Mouse (Mus musculus) liver, embryonic 13.5 days (tissue): ENCODE measurements around the gene Mob1a. TPM values are rescaled to one million over a fixed set of nuclear protein-coding genes. Genes with fewer than 3 reads are reported as not detected.
"Not testable (repeated sequence)": the region's sequence is repeated elsewhere in the genome, so short reads cannot be mapped to it uniquely, and the experiment has no call there.

Experiments
- ATAC-seq: fragments of 200-750 bp; cut with Nextera tagmentation; 2 replicates; pipeline ENCODE4 v1.8.0; 2017; ENCODE audit warnings: low read depth, mild to moderate bottlenecking, moderate number of reproducible peaks, moderate library complexity
- DNase-seq: peaks from one replicate; pipeline ENCODE4 v3.0.0; 2022
- H3K27ac ChIP-seq: fragments of 300-500 bp; sonication (generic); 2 replicates; pipeline ENCODE4 v1.5.1; 2015; ENCODE audit warnings: moderate library complexity, mild to moderate bottlenecking, inconsistent platforms
- H3K27me3 ChIP-seq: fragments of 300-500 bp; sonication (generic); 2 replicates; pipeline ENCODE4 v1.6.1; 2015; ENCODE audit warnings: mild to moderate bottlenecking, inconsistent platforms
- H3K36me3 ChIP-seq: fragments of 300-500 bp; sonication (generic); 2 replicates; pipeline ENCODE4 v1.6.1; 2015; ENCODE audit warnings: mild to moderate bottlenecking, inconsistent platforms
- H3K4me1 ChIP-seq: fragments of 300-500 bp; sonication (generic); replicated peaks from 2 replicates; pipeline ENCODE4 v1.6.1; 2015; ENCODE audit warnings: inconsistent platforms
- H3K4me2 ChIP-seq: fragments of 300-500 bp; sonication (generic); 2 replicates; pipeline ENCODE4 v1.6.1; 2015; ENCODE audit warnings: inconsistent platforms, mild to moderate bottlenecking, moderate library complexity
- H3K4me3 ChIP-seq: fragments of 300-500 bp; sonication (generic); replicated peaks from 2 replicates; pipeline ENCODE4 v1.5.1; 2015; ENCODE audit warnings: mild to moderate bottlenecking, inconsistent platforms
- H3K9ac ChIP-seq: fragments of 300-500 bp; sonication (generic); 2 replicates; pipeline ENCODE4 v1.6.1; 2015; ENCODE audit warnings: mild to moderate bottlenecking, inconsistent platforms
- H3K9me3 ChIP-seq: fragments of 300-500 bp; sonication (generic); replicated peaks from 2 replicates; pipeline ENCODE4 v1.6.1; 2016; ENCODE audit warnings: inconsistent platforms
- WGBS: fragments of 180-500 bp; shearing (Covaris S2); methylation state at CpG from one replicate; pipeline ENCODE4 v1.1.7; 2015; ENCODE audit not compliant: insufficient replicate concordance; 5-methylcytosine and 5-hydroxymethylcytosine counted together
- polyA plus RNA-seq: library from polyadenylated mRNA; unstranded; fragments of >200 nt; fragmentation: Nextera tagmentation; extraction: Ambion mirVana; gene quantifications from 2 replicates; pipeline ENCODE4 v1.2.1, GENCODE M21; 2015

Gene Mob1a
- polyA plus RNA-seq, 1 experiment from 2014 or later, result 36.9 TPM

DNA sequence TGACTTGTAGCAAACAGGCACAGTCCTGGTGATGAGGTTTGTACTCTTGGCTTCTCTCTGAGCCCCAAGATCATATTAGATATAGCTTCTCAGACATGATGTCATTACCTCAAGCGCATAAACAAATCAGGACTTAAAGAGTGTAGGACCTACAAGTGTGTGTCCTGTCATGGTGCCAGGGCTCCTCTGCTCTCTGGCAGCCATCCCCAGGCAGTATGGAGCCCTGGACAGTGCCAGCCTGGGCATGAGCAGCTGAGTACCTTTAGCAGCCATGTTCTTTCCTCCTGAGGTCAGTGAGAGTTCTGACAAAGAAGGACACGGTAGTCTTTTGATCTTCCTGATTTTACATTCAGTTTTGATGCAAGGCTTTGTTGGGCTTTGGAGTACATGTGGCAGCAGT is 17.1 kb downstream of the Mob1a start:
- Histone ChIP-seq H3K27ac (no peak overlapping the region), H3K4me1 (peaks cover 8% of the 10 kb centered on the region), H3K9ac (no peak overlapping the region), H3K4me3 (no peak overlapping the region), H3K4me2 (no peak overlapping the region), H3K36me3 (peaks cover 71% of the 10 kb centered on the region), H3K27me3 (no peaks in the 10 kb centered on the region), H3K9me3 (no peaks in the 10 kb centered on the region)
- DNase-seq (no peak), ATAC-seq (no peak)
- WGBS, result 95% methylated on average over 2 of the region's 2 CpGs

DNA sequence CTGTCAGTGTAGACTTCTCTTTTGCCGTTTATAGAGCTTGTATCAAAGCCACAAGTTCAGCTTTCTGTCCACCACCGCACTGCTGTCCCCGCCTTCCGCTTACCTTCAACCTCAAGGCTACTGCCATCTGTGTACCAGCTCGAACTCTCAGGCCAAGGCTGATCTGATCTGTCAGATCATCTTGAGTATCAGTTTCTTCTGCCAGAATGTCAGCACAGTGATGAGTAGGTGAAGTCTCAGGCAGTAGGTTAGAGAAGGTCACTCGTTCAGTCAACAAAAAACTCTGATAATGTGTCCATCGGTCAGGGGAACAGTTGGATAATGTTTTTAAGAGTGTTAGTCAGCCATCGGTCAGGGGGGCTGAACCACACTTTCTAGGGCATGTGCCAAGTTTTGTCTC is 19.5 kb downstream of the Mob1a start:
- not testable (repeated sequence) for H3K4me3 ChIP-seq, H3K27me3 ChIP-seq, H3K4me2 ChIP-seq, DNase-seq, H3K9ac ChIP-seq, H3K9me3 ChIP-seq, H3K27ac ChIP-seq, ATAC-seq
- H3K4me1 ChIP-seq, result peaks cover 22% of the 10 kb centered on the region
- 81% methylated on average over 8 of the region's 8 CpGs for WGBS
- peaks cover 52% of the 10 kb centered on the region for H3K36me3 ChIP-seq

DNA sequence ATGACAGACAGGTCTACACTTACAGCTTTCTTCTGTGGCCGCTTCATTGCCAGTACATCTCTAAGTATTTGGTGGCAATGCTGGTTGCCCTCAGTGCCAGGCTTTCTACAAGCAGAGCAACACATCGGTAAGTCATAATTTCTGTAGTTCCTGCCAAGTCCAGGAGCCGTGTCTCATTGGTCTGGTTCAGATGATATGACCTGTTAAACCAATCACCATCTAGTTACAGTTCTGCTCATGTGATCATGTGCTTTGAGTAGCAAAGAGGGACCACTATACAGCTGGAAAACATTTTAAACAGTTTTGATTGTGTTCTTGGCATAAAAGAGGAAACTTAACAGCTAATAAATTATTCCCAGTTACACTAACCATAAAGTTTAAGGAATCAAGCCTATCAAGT is 22.1 kb downstream of the Mob1a start:
- no peak overlapping the region for H3K9ac ChIP-seq
- 74% methylated on average over 3 of the region's 3 CpGs for WGBS
- no peak for DNase-seq

DNA sequence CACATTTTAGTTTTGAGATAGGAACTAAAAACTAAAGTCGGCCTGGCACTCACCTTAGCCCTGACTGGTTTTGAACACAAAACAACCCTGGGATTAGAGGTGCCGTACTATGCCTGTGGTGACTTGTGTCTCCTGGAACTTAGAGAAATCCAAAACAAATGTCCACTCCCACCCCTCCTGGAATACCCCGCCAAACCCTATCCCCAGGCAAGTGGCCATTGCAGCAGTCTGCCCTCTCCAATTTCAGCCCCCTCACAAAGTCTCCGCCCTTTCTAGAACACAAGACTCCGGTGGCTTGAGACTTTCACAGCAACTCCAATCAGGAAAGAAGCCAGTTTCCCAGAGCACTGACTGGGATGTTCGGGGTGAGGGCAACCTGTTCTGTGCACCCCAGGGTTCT is 23.1 kb downstream of the Mob1a start, which contains the start of gene Bola3:
TSS of gene Bola3 (plus strand) at position 275 of the 400 bp plus-strand sequence.
- no peak for ATAC-seq
- H3K27ac ChIP-seq, result peak within 1 kb of the TSS; percentile 99
- WGBS, result 39% methylated on average over 6 of the region's 6 CpGs

More for the DNA sequence above, 22.1 kb downstream of the Mob1a start:
- Histone ChIP-seq H3K4me1 (peaks cover 46% of the 10 kb centered on the region), H3K27ac (peak overlapping the region; percentile 99), H3K27me3 (no peaks in the 10 kb centered on the region), H3K9me3 (no peaks in the 10 kb centered on the region), H3K4me2 (no peak overlapping the region), H3K36me3 (peaks cover 35% of the 10 kb centered on the region), H3K4me3 (no peak overlapping the region)
- no peak for ATAC-seq

DNA sequence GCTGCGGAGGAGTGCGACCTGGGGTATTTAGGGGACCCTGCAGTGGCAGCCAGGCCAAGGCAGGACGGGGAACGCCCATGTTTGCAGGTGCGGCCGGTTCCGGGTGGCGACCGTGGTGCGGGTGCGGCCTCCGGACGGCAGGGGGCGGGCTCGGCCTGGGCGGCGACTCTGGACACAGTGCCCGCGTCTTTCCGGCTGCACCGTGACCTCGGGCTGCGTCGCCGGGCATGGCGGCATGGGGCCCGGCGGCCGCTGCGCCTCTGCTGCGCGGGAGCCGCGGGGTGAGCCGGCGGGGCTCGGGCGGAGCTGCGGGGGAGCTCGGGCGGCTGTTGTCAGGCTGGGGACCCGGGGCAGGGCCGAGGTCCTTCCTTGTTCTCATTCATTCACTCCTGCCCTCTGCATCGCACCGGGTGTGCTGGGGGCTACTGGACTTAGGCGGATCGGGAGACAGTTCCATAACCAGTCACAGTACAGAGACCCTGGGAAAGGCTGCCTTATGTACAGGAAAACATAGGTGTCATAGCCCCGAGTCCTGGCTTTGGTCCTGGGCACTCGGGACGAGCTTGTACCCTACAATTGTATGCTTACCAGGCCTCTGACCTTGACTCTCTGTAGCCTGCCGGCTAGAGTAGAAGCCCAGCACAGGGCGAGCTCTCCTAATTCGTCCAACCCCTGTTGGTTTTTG is 23.6 kb downstream of the Mob1a start:
- H3K4me2 ChIP-seq, result peak overlapping the region; percentile 80
- ATAC-seq (peak; percentile 77), DNase-seq (peak; percentile 91)
- H3K4me3 ChIP-seq, result peak overlapping the region; percentile 83
- H3K9me3 ChIP-seq, result no peaks in the 10 kb centered on the region
- peaks cover 61% of the 10 kb centered on the region for H3K4me1 ChIP-seq
- H3K27me3 ChIP-seq, result no peaks in the 10 kb centered on the region
- H3K9ac ChIP-seq, result peak overlapping the region; percentile 96
- WGBS, result under 1% methylated on average over 53 of the region's 53 CpGs
- peak overlapping the region; percentile 99 for H3K27ac ChIP-seq
- peaks cover 38% of the 10 kb centered on the region for H3K36me3 ChIP-seq

More for the DNA sequence above, 23.1 kb downstream of the Mob1a start, which contains the start of gene Bola3:
- Histone ChIP-seq H3K4me1 (peaks cover 55% of the 10 kb centered on the region), H3K36me3 (peaks cover 38% of the 10 kb centered on the region), H3K9me3 (no peaks in the 10 kb centered on the region), H3K9ac (peak within 1 kb of the TSS; percentile 96), H3K4me2 (peak within 1 kb of the TSS; percentile 80), H3K4me3 (peak within 1 kb of the TSS; percentile 83), H3K27me3 (no peaks in the 10 kb centered on the region)
- no peak for DNase-seq

DNA sequence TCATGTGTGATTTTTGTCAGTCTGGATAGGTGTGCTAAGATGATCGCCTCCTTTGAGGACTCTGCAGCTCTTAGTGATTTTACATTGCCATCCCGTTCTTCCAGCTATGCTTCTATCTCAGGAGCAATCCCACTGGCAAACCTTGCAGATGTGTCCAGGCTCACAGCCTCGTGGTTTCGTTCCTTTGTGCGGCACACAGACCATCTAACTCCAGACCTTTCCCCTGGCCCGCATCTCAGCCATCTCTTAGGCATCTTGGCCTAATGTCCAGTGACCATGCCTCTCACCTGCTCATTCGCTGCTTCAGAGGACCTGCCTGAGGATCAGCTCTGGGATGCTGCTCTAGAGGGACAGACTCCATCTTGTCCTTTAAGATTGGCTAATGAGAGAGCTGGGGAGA is 24.4 kb downstream of the Mob1a start:
- Histone ChIP-seq H3K27ac (peak overlapping the region; percentile 99), H3K36me3 (peaks cover 44% of the 10 kb centered on the region), H3K9me3 (no peaks in the 10 kb centered on the region), H3K4me3 (peak overlapping the region; percentile 83), H3K9ac (peak overlapping the region; percentile 96), H3K4me1 (peaks cover 68% of the 10 kb centered on the region), H3K27me3 (no peaks in the 10 kb centered on the region), H3K4me2 (peak overlapping the region; percentile 80)
- 69% methylated on average over 7 of the region's 7 CpGs for WGBS
- no peak for DNase-seq
- no peak for ATAC-seq

DNA sequence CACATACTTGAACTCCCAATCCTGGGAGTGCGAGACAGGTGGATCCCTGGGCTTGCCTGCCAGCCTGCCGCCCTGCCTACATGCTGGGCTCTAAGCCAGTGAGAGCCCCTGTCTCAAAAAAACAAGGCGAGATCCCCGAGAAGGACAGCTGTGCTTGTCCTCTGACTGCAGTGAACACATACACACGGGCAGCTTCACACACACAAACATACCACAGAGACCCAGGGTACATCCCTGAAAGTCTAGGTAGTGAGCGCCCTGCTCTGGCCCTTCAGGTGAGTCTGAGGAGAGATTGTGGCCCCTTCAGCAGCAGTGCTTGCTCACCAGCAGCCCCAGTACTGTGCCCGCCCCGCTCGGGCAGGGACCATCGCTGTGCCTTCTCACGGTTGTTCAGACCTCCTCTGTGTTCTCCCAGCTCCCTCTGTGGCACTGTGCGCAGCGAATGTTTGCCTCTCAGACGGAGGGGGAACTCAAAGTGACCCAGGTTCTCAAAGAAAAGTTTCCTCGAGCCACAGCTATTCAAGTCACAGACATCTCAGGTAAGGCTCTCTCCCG is 25.1 kb downstream of the Mob1a start:
- ATAC-seq (no peak), DNase-seq (peak; percentile 29)
- H3K4me1 ChIP-seq, result peaks cover 76% of the 10 kb centered on the region
- WGBS, result 68% methylated on average over 16 of the region's 16 CpGs
- peaks cover 49% of the 10 kb centered on the region for H3K36me3 ChIP-seq
- peak overlapping the region; percentile 99 for H3K27ac ChIP-seq
- peak overlapping the region; percentile 96 for H3K9ac ChIP-seq
- H3K27me3 ChIP-seq, result no peaks in the 10 kb centered on the region
- H3K9me3 ChIP-seq, result no peaks in the 10 kb centered on the region
- peak overlapping the region; percentile 83 for H3K4me3 ChIP-seq
- H3K4me2 ChIP-seq, result peak overlapping the region; percentile 80

DNA sequence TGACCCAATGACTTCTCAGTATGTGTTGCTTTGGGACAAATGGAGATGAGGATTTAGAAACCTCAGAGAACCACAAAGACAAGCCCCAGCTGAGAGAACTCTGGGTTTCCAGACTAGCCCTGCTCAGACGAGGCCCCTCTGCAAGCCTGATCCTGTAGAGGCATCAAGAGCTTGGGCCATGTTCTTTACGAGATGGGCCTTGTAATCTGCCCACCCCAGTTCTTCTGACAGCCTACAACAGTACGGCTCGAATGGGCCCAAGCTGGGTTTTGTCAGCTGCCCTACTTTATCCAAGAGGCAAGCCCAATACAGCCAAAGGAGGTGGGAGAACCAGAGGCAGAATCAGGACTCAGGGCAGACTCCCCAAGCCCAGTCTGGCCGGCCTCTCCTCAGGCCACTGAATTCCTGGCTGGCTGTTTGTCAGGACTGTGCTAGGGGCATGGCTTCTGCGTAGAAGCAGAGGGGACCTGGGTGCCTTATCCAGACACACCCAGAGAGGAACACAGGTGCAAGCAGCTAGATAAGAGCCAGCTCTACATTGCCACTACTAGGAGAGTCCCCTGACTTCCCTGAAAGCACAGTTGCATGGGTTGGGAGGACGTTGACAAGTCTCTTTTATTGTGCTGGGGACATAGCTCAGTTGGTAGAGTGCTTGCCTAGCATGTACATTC is 25.8 kb downstream of the Mob1a start:
- Histone ChIP-seq H3K27ac (peak overlapping the region; percentile 99), H3K4me1 (peaks cover 81% of the 10 kb centered on the region), H3K36me3 (peaks cover 55% of the 10 kb centered on the region), H3K9me3 (no peaks in the 10 kb centered on the region), H3K4me3 (peak overlapping the region; percentile 83), H3K9ac (peak overlapping the region; percentile 96), H3K27me3 (no peaks in the 10 kb centered on the region), H3K4me2 (peak overlapping the region; percentile 80)
- 14% methylated on average over 7 of the region's 7 CpGs for WGBS
- ATAC-seq, result peak; percentile 95
- DNase-seq, result peak; percentile 90

DNA sequence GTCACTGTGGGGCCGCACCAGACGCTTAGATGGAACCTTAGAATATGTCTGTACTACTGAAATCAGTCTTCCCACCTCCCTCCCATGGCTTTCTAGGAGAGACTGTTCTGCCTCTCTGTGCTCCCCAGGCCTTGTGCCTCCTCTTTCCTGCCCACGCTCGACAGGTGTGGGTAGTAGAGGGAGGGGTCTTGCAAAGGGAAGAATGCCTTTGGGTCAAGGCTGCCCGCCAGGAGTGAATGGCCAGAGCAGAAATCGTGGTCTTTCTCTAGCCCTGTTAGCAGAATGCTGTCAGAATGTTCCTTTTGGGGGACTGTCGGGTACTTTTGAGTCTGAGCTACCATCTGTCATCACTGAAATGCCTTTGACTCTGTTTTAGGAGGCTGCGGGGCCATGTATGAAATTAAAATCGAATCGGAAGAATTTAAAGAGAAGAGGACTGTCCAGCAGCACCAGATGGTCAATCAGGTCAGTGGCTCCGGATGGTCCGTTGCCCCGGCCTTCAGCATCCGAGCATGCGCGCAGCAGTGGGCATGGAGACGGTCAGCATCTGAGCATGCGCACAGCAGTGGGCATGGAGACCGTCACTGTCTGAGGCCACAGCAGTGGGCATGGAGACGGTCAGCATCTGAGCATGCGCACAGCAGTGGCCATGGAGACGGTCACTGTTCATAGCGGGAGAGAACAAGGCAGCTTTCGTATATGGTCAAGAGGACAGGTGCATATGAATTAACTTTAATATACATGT is 27.0 kb downstream of the Mob1a start:
- Histone ChIP-seq H3K4me1 (peaks cover 82% of the 10 kb centered on the region), H3K9me3 (no peaks in the 10 kb centered on the region), H3K9ac (peak overlapping the region; percentile 96), H3K36me3 (peaks cover 61% of the 10 kb centered on the region), H3K27me3 (no peaks in the 10 kb centered on the region), H3K27ac (peak overlapping the region; percentile 99), H3K4me3 (peak overlapping the region; percentile 83), H3K4me2 (peak overlapping the region; percentile 80)
- DNase-seq (no peak), ATAC-seq (no peak)
- WGBS, result 88% methylated on average over 24 of the region's 24 CpGs

DNA sequence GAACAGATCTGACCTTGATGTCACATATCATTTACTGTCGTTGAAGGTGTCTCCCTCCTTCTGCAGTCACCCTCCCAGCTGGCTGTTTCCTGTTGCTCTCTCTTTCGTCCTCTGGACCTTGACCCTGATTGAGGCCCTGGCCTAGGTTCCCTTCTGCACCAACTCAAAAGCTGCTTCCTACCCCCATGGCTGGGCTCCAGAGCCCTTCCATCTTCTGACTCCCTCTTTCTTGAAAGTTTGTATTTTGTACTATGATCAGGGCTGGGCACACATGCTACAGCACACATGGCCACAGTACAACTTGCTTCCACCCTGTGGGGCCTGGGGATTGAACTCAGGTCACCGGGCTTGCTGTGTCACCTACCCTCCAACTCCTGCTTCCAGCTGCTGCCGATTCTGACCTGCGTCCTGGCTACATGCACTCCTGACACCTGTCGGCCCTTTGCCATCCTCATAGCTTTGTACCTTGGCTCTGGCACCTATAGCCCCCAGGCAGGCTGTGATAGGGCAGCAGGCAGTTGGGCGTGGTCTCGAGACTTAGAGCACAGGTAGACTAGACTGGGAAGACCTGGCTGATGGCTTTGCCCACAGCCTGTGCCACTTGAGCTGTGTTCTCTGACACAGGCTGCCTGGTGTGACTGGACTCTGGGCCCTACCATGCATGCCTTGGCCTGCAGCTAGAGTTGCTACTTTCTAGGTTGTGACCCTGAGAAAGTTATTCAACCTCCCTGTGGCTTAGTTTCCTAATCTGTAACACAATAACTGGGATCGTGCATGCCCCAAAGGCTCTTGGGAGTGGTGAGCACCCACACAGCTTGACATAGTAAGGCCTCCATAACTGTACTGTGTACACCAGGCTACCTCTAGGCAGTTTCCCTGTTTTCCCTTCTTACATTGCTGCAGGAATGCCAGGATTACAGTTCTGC is 29.3 kb downstream of the Mob1a start:
- Histone ChIP-seq H3K27me3 (no peaks in the 10 kb centered on the region), H3K4me3 (no peak overlapping the region), H3K36me3 (peaks cover 81% of the 10 kb centered on the region), H3K9ac (peak overlapping the region; percentile 34; the same call in 1 of the 2 replicates), H3K9me3 (no peaks in the 10 kb centered on the region), H3K27ac (peak overlapping the region; percentile 99), H3K4me1 (peaks cover 68% of the 10 kb centered on the region), H3K4me2 (0 out of 2 replicates have a peak overlapping the region, but pooled peaks have one; percentile 13)
- ATAC-seq (no peak), DNase-seq (no peak)
- 77% methylated on average over 9 of the region's 9 CpGs for WGBS
